Mouse (Mus musculus) cerebellum, adult 2 months (tissue): ENCODE measurements around the gene Brap.

Experiments
- CTCF ChIP-seq: fragments of 200-500 bp; IDR thresholded peaks from 2 replicates; pipeline ENCODE4 v1.5.1; 2011; ENCODE audit warnings: low read depth, mild to moderate bottlenecking, control low read depth, low read length, moderate library complexity, borderline replicate concordance; ENCODE audit not compliant: insufficient read depth
- POLR2A ChIP-seq: fragments of 200-500 bp; IDR thresholded peaks from 2 replicates; pipeline ENCODE4 v1.6.1; 2011; ENCODE audit warnings: low read length, control low read depth, borderline replicate concordance; ENCODE audit not compliant: insufficient read depth

GRCm38 (mm10) chr5:121711928-121712231, 51.5 kb downstream of the Brap start:
- no peak for TF ChIP-seq POLR2A
- no peak for TF ChIP-seq CTCF
